Mouse (Mus musculus): ENCODE data around the gene Olfr1124.
"Not testable (repeated sequence)": the region's sequence is repeated elsewhere in the genome, so short reads cannot be mapped to it uniquely, and the experiment has no call there.

- not testable (repeated sequence) for TF ChIP-seq CTCF, POLR2A (IDR thresholded peaks at IDR 0.05; ENCODE audit: insufficient read depth, low read depth, low read length)
Measured at GRCm38 (mm10) chr2:87394686-87395085, 35.4 kb upstream of the Olfr1124 start.

All from olfactory bulb, adult 2 months (tissue).